Mouse (Mus musculus) midbrain, embryonic 11.5 days (tissue): ENCODE measurements at regions not wholly inside any gene's neighbourhood (a gene's known extent, or its start where the extent isn't known, plus 50 kb on each side); places are given as distances from the start of the nearest gene placed in this dataset.
A peak's percentile ranks its signal among the peaks of the same experiment; 100 is the strongest.

Experiments used
- ATAC-seq: fragments of 200-750 bp; cut with Nextera tagmentation; 2 replicates; pipeline ENCODE4 v1.8.0; 2017; ENCODE audit warnings: moderate TSS enrichment, moderate library complexity; ENCODE audit not compliant: low FRiP score
- DNase-seq: peaks from one replicate; pipeline ENCODE4 v3.0.0; 2015; ENCODE audit warnings: low spot score; ENCODE audit errors: missing footprints
- H3K27ac ChIP-seq: fragments of 300-500 bp; sonication (generic); 2 replicates; pipeline ENCODE4 v1.5.1; 2014; ENCODE audit warnings: low read depth, low read length
- H3K27me3 ChIP-seq: fragments of 300-500 bp; sonication (generic); 2 replicates; pipeline ENCODE4 v1.6.1; 2014; ENCODE audit warnings: mild to moderate bottlenecking, low read length, moderate library complexity, mixed read lengths; ENCODE audit not compliant: control insufficient read depth, insufficient read depth
- H3K36me3 ChIP-seq: fragments of 300-500 bp; sonication (generic); 2 replicates; pipeline ENCODE4 v1.6.1; 2014; ENCODE audit warnings: mild to moderate bottlenecking, low read length, moderate library complexity, mixed read lengths; ENCODE audit not compliant: control insufficient read depth, insufficient read depth
- H3K4me1 ChIP-seq: fragments of 300-500 bp; sonication (generic); 2 replicates; pipeline ENCODE4 v1.6.1; 2014; ENCODE audit warnings: low read length; ENCODE audit not compliant: control insufficient read depth, insufficient read depth
- H3K4me2 ChIP-seq: fragments of 300-500 bp; sonication (generic); 2 replicates; pipeline ENCODE4 v1.6.1; 2014; ENCODE audit warnings: mild to moderate bottlenecking, moderate library complexity
- H3K4me3 ChIP-seq: fragments of 300-500 bp; sonication (generic); 2 replicates; pipeline ENCODE4 v1.5.1; 2014; ENCODE audit warnings: low read depth, low read length
- H3K9ac ChIP-seq: fragments of 300-500 bp; sonication (generic); 2 replicates; pipeline ENCODE4 v1.6.1; 2014; ENCODE audit warnings: low read length
- H3K9me3 ChIP-seq: fragments of 300-500 bp; sonication (generic); 2 replicates; pipeline ENCODE4 v1.6.1; 2016; ENCODE audit warnings: low read length; ENCODE audit not compliant: control insufficient read depth
- WGBS: fragments of 180-500 bp; shearing (Covaris S2); extraction: QIAGEN DNeasy Blood & Tissue Kit; methylation state at CpG from one replicate; pipeline ENCODE4 v1.1.7; 2014; 5-methylcytosine and 5-hydroxymethylcytosine counted together

DNA sequence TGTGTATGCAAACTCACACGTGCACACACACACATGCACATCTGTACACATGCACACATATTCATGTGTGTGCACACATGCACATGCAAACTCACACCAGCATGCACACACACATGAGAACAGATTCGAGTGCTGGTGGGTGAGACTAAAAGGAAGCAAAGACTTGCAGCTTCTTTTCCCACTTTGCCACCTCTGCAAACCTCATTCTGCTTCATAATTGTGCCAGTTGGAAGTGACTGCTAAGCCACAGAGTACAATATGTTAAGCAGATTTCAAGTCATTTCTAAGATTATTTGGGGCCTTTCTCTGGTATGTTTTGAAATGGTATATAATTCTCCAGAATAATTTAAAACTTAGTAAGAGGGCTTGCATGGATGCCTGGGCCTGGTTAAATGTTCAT, 157.4 kb downstream of the Ankrd50 start:
- no peaks in the 10 kb centered on the region for H3K9me3 ChIP-seq

DNA sequence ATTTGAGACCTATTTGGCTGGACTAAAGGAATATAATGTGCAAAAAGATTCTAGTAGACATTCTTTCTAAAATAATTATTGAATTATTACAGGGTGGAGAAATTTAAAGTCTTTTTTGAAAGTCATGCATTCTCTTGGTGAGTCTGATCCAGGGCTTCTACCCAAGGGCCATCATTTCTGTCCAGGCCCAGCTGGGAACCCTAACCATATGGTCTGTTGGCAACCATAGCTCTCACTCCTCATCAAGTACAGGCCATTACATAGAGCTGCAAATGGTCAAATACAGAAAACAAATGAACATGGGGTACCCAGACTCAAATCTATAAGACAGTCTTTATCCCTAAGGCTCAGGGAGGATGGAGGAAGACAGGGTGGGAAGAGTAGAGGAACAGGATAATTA, 158.4 kb downstream of the Ankrd50 start:
- no peak overlapping the region for H3K27ac ChIP-seq
- 0 out of 2 replicates have a peak, but pooled peaks cover 4% of the 10 kb centered on the region for H3K4me1 ChIP-seq
- no peaks in the 10 kb centered on the region for H3K36me3 ChIP-seq
- no peak overlapping the region for H3K4me3 ChIP-seq
- DNase-seq: no peak
- no peak for ATAC-seq
- H3K9me3 ChIP-seq: no peaks in the 10 kb centered on the region
- H3K9ac ChIP-seq: no peak overlapping the region
- H3K4me2 ChIP-seq: no peak overlapping the region
- H3K27me3 ChIP-seq: no peaks in the 10 kb centered on the region

More for the DNA sequence above, 157.4 kb downstream of the Ankrd50 start:
- DNase-seq (no peak), ATAC-seq (no peak)
- Histone ChIP-seq H3K36me3 (no peaks in the 10 kb centered on the region), H3K4me1 (0 out of 2 replicates have a peak, but pooled peaks cover 2% of the 10 kb centered on the region), H3K27me3 (no peaks in the 10 kb centered on the region), H3K4me2 (no peak overlapping the region), H3K27ac (no peak overlapping the region), H3K9ac (no peak overlapping the region), H3K4me3 (no peak overlapping the region)
- 79% methylated on average over 2 of the region's 2 CpGs for WGBS

DNA sequence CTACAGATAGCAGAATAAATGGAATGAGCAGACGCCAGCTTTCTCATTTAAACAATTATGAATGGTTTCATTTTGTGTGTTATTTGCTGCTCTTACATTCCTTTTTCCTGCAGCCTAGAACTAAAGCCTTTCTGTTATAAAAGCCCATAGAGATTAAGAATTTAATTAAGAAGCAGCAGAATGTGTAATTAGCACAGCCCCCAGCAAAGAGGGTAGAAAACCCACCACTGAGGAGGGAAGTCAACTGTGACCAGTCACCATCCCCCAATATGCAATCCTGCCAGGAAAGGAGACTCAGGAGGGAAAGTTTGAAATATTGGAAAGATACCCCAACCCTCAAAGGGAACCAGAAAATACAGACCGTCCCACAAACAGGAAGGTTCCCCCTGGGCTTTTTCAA, 160.0 kb downstream of the Ankrd50 start:
- no peak overlapping the region for H3K27ac ChIP-seq
- H3K4me1 ChIP-seq: 0 out of 2 replicates have a peak, but pooled peaks cover 4% of the 10 kb centered on the region
- no peaks in the 10 kb centered on the region for H3K9me3 ChIP-seq
- no peak overlapping the region for H3K9ac ChIP-seq
- no peak overlapping the region for H3K4me3 ChIP-seq
- H3K27me3 ChIP-seq: no peaks in the 10 kb centered on the region
- WGBS: 64% methylated on average over 2 of the region's 2 CpGs
- no peak overlapping the region for H3K4me2 ChIP-seq
- H3K36me3 ChIP-seq: no peaks in the 10 kb centered on the region
- ATAC-seq (no peak), DNase-seq (no peak)

DNA sequence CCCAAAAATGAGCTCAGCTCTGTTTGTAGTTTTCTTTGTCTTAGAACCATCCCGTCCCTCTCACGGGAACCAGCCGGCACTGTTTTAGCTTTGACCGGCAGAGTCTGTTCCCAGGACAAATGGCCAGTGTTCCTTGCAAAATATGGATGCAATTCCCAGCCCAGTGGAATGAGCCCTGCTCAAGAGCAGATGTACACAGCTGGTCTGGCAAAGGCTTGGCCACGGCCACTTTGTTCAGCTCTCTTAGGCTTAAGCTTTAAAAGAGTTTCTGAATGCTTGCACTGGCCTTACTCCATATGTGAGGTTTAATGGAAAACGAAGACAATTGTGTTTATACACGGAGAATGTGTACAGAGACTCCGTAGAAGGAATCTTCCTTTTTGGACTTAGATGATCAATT, 162.2 kb downstream of the Ankrd50 start:
- WGBS: 60% methylated on average over 8 of the region's 8 CpGs
- DNase-seq (peak; percentile 86), ATAC-seq (peak; percentile 35; the same call in 1 of the 2 replicates)
- Histone ChIP-seq H3K9me3 (no peaks in the 10 kb centered on the region), H3K4me3 (no peak overlapping the region), H3K9ac (no peak overlapping the region), H3K4me1 (0 out of 2 replicates have a peak, but pooled peaks cover 4% of the 10 kb centered on the region), H3K36me3 (no peaks in the 10 kb centered on the region), H3K27ac (no peak overlapping the region), H3K27me3 (no peaks in the 10 kb centered on the region), H3K4me2 (no peak overlapping the region)

DNA sequence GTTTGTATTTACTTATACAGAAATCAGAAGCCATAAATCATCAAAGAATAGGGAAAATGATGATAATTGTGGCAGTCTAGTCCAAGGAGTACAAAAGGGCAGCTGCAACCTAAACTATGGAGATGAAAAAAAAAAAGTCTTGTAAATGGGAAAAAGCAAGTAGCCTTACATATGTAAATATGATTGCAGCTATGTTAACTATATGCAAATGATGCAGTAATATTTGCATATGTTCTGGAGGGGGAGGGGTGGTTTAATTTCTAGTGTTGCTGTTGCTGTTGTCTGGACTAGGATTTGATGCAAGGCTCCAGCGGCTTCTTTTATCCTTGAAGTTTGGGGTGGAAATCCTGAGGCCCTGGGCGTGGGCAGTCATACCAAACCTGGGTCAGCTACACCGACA, 163.0 kb downstream of the Ankrd50 start:
- Histone ChIP-seq H3K27me3 (no peaks in the 10 kb centered on the region), H3K4me3 (no peak overlapping the region), H3K9me3 (no peaks in the 10 kb centered on the region), H3K36me3 (no peaks in the 10 kb centered on the region), H3K4me2 (no peak overlapping the region), H3K9ac (no peak overlapping the region), H3K27ac (no peak overlapping the region), H3K4me1 (0 out of 2 replicates have a peak, but pooled peaks cover 4% of the 10 kb centered on the region)
- ATAC-seq: no peak
- peak; percentile 69 for DNase-seq
- WGBS: 87% methylated on average over 3 of the region's 3 CpGs

DNA sequence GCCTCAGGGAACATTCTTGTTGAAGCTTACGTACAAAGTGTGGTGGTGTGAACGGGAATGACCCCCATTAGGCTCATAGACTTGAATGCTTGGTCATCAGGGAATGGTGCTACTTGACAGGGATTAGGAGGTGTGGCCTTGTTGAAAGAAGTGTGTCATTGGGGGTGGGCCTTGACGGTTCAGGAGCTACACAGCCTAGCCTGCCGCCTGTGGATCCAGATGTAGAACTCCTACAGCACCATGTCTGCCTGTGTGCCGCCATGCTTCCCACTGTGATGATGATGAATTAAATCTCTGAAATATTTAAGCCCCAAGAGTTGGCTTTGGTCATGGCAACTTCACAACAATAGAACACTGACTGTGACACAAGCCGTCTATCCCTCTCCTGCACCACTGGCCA, 163.6 kb downstream of the Ankrd50 start:
- no peaks in the 10 kb centered on the region for H3K9me3 ChIP-seq
- no peak overlapping the region for H3K4me3 ChIP-seq
- no peaks in the 10 kb centered on the region for H3K27me3 ChIP-seq
- no peak overlapping the region for H3K9ac ChIP-seq
- no peak overlapping the region for H3K4me2 ChIP-seq
- no peaks in the 10 kb centered on the region for H3K36me3 ChIP-seq
- DNase-seq (peak; percentile 19), ATAC-seq (no peak)
- H3K27ac ChIP-seq: no peak overlapping the region
- WGBS: 92% methylated on average over 6 of the region's 6 CpGs
- 0 out of 2 replicates have a peak, but pooled peaks cover 4% of the 10 kb centered on the region for H3K4me1 ChIP-seq

DNA sequence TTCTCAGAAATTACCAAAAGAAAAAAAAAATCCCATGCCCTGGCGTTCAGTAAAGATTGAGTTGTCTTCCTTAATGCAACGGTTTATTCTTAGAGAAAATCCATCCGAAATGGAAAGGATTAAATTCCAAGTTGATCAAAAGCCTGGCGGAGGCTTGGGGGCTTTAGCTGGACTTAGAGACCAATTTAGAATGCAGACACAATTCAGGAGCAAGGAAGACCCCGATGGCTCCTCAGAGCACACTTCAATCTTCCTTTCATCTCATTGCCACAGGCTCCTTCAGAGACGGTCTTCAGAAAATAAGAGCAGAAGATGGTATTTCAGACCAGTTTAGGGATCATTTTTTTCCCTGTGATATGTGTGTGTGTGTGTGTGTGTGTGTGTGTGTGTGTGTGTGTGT, 171.8 kb downstream of the Ankrd50 start:
- H3K4me3 ChIP-seq: no peak overlapping the region
- 21% methylated on average over 6 of the region's 6 CpGs for WGBS
- H3K27ac ChIP-seq: no peak overlapping the region
- H3K9me3 ChIP-seq: no peaks in the 10 kb centered on the region
- DNase-seq (no peak), ATAC-seq (no peak)
- H3K4me1 ChIP-seq: peaks cover 2% of the 10 kb centered on the region; the same call in 1 of the 2 replicates
- H3K27me3 ChIP-seq: no peaks in the 10 kb centered on the region
- H3K4me2 ChIP-seq: no peak overlapping the region
- no peaks in the 10 kb centered on the region for H3K36me3 ChIP-seq
- no peak overlapping the region for H3K9ac ChIP-seq

DNA sequence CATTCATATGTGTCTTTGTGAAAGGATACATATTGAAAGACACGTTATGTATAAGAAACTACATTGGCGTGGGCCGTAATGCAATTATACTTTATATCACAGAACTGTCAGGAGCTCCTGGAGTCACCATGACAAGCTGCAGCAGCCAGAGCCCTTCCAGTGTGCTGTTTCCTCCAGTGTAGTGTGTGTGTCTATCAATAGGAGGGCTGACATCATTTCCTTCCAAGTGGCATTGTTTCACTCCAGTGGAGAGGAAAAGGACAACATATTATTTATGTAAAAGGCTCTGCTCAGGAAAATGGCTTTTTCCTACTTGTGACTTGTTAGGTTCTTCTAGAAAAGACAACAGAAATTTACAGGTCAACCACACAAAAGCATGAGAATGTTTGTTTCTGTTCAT, 172.5 kb downstream of the Ankrd50 start:
- no peak overlapping the region for H3K27ac ChIP-seq
- DNase-seq: peak; percentile 77
- no peak overlapping the region for H3K4me2 ChIP-seq
- H3K9me3 ChIP-seq: no peaks in the 10 kb centered on the region
- no peak overlapping the region for H3K9ac ChIP-seq
- H3K4me3 ChIP-seq: no peak overlapping the region
- H3K4me1 ChIP-seq: peaks cover 2% of the 10 kb centered on the region; the same call in 1 of the 2 replicates
- H3K36me3 ChIP-seq: no peaks in the 10 kb centered on the region
- H3K27me3 ChIP-seq: no peaks in the 10 kb centered on the region
- 70% methylated on average over 3 of the region's 3 CpGs for WGBS
- no peak for ATAC-seq

DNA sequence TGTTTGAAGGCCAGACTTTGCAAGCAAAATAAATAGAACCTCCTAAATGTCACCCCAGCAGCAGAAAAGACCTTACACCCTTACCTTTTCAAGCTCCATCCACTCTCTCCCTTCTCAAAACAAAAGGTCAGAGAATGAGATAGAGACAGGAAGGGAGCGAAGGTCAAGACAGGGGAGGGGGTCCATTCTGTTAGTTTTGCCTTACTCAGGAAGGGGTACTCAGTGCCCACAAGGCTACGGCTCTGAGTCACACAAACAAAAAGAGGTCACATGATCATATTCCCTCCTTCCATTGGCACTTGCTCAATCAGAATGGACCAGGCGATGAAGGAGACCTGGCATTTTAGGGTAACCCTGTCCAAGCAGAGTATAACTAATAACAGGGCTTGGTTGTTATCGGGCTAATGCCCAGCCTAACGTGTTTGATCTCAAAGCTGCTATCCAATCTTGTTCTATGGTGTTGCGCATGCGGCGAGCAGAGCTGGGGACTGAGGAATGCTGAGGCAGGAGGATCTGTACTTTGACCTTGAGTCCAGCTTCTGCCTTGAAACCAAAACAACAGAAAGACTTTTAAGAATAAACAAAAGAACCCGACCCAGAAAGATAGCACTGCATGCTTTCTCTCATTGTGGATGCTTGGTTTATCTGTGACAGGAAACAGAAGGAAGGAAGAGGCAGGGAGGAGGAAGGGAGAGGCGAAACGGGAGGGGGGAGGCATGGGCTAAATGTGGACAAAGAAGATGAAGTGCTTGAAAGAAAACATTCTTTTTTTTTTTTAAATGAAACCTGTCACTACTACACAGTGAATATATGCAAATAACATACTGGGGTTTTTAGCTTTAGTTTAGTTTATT, 184.5 kb downstream of the Ankrd50 start:
- no peaks in the 10 kb centered on the region for H3K27me3 ChIP-seq
- ATAC-seq: no peak
- H3K4me1 ChIP-seq: no peaks in the 10 kb centered on the region
- peaks cover 4% of the 10 kb centered on the region; the same call in 1 of the 2 replicates for H3K9me3 ChIP-seq
- H3K4me3 ChIP-seq: no peak overlapping the region
- 76% methylated on average over 11 of the region's 11 CpGs for WGBS
- no peak overlapping the region for H3K4me2 ChIP-seq
- DNase-seq: peak; percentile 76
- no peak overlapping the region for H3K27ac ChIP-seq
- H3K9ac ChIP-seq: no peak overlapping the region
- no peaks in the 10 kb centered on the region for H3K36me3 ChIP-seq
